Mouse (Mus musculus) heart, embryonic 14.5 days (tissue): ENCODE results near the gene Slc25a28. TPM values are rescaled to one million over a fixed set of nuclear protein-coding genes. Genes with fewer than 3 reads are reported as not detected.

ENCODE experiments used
- ATAC-seq: fragments of 200-750 bp; cut with Nextera tagmentation; 2 replicates; pipeline ENCODE4 v1.8.0; 2017; ENCODE audit warnings: low read depth, moderate TSS enrichment; ENCODE audit not compliant: insufficient number of reproducible peaks, insufficient read depth, low FRiP score
- H3K27ac ChIP-seq, 2 experiments: fragments of 200-500 bp in 1 of 2; fragments of 300-500 bp in 1 of 2; sonication (generic) in 1 of 2; replicated peaks in 1 of 2; 2 replicates each; pipeline ENCODE4 v1.5.1; 2012 to 2014; ENCODE audit warnings: low read depth in 2 of 2, low read length in 2 of 2, control low read depth in 1 of 2, mild to moderate bottlenecking in 1 of 2, mixed read lengths in 1 of 2; ENCODE audit not compliant: control insufficient read depth in 1 of 2, insufficient read depth in 1 of 2
- H3K27me3 ChIP-seq: fragments of 300-500 bp; sonication (generic); 2 replicates; pipeline ENCODE4 v1.6.1; 2014; ENCODE audit warnings: mild to moderate bottlenecking, low read length, control low read depth; ENCODE audit not compliant: control insufficient read depth, insufficient read depth
- H3K36me3 ChIP-seq: fragments of 300-500 bp; sonication (generic); 2 replicates; pipeline ENCODE4 v1.6.1; 2014; ENCODE audit warnings: mild to moderate bottlenecking, control low read depth, low read length, mixed read lengths; ENCODE audit not compliant: control insufficient read depth, insufficient read depth
- H3K4me1 ChIP-seq, 2 experiments: fragments of 200-500 bp in 1 of 2; fragments of 300-500 bp in 1 of 2; sonication (generic) in 1 of 2; 2 replicates each; pipeline ENCODE4 v1.6.1; 2012 to 2014; ENCODE audit warnings: low read length in 2 of 2, control low read depth in 1 of 2, mixed read lengths in 1 of 2; ENCODE audit not compliant: control insufficient read depth in 2 of 2, insufficient read depth in 2 of 2
- H3K4me2 ChIP-seq: fragments of 300-500 bp; sonication (generic); 2 replicates; pipeline ENCODE4 v1.6.1; 2014; ENCODE audit warnings: mild to moderate bottlenecking, low read length
- H3K4me3 ChIP-seq, 2 experiments: fragments of 200-500 bp in 1 of 2; fragments of 300-500 bp in 1 of 2; sonication (generic) in 1 of 2; 2 replicates each; pipeline ENCODE4 v1.5.1; 2012 to 2014; ENCODE audit warnings: low read length in 2 of 2, mild to moderate bottlenecking in 2 of 2, control low read depth in 1 of 2, low read depth in 1 of 2, moderate library complexity in 1 of 2; ENCODE audit not compliant: control insufficient read depth in 1 of 2, insufficient read depth in 1 of 2
- H3K9ac ChIP-seq: fragments of 300-500 bp; sonication (generic); 2 replicates; pipeline ENCODE4 v1.6.1; 2014; ENCODE audit warnings: mild to moderate bottlenecking, low read length
- H3K9me3 ChIP-seq: fragments of 300-500 bp; sonication (generic); 2 replicates; pipeline ENCODE4 v1.6.1; 2016; ENCODE audit warnings: low read length, control low read depth; ENCODE audit not compliant: control insufficient read depth
- WGBS: fragments of 180-500 bp; shearing (Covaris S2); extraction: QIAGEN DNeasy Blood & Tissue Kit; methylation state at CpG from one replicate; pipeline ENCODE4 v1.1.7; 2014; 5-methylcytosine and 5-hydroxymethylcytosine counted together
- polyA plus RNA-seq: library from polyadenylated mRNA; unstranded; fragments of >200 nt; fragmentation: Nextera tagmentation; extraction: Ambion mirVana; gene quantifications from 2 replicates; pipeline ENCODE4 v1.2.1, GENCODE M21; 2014

Gene Slc25a28
- polyA plus RNA-seq, 1 experiment from 2014 or later, result 10.4 TPM

DNA sequence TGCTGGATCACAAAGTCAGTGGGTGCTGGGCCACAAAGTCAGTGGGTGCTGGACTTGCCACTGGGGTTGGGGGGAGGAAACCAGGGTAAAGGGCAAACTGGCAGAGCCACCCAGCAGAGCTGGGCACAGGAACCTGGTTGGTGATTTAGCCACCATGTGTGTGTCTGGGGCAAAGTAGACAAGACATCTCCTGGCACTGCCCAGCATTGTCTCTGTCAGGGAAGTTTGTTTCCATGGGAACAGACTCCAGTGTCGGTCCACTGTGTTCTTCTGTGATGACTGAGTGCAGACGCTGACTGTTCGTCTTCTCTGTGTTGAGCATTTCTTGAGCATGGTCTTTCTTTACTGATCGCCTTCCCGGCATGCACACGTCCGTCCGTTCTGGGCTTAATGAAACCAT, 34.6 kb upstream of the Slc25a28 start:
- Histone ChIP-seq H3K9ac (no peak overlapping the region), H3K9me3 (no peaks in the 10 kb centered on the region), H3K4me2 (no peak overlapping the region), H3K4me3 (no peak overlapping the region), H3K4me1 (no peaks in the 10 kb centered on the region), H3K27ac (no peak overlapping the region), H3K36me3 (peaks cover 53% of the 10 kb centered on the region), H3K27me3 (peaks cover 13% of the 10 kb centered on the region)
- WGBS, result 93% methylated on average over 8 of the region's 8 CpGs
- ATAC-seq, result no peak

GRCm38 (mm10) chr19:43708206-43708605, 33.5 kb upstream of the Slc25a28 start:
- Histone ChIP-seq H3K27me3 (peaks cover 10% of the 10 kb centered on the region), H3K4me3 (no peak overlapping the region), H3K36me3 (peaks cover 57% of the 10 kb centered on the region), H3K9ac (no peak overlapping the region), H3K4me1 (no peaks in the 10 kb centered on the region), H3K27ac (no peak overlapping the region), H3K4me2 (no peak overlapping the region), H3K9me3 (no peaks in the 10 kb centered on the region)
- whole genome bisulfite sequencing, result 90% methylated on average over 7 of the region's 7 CpGs
- no peak for ATAC-seq

DNA sequence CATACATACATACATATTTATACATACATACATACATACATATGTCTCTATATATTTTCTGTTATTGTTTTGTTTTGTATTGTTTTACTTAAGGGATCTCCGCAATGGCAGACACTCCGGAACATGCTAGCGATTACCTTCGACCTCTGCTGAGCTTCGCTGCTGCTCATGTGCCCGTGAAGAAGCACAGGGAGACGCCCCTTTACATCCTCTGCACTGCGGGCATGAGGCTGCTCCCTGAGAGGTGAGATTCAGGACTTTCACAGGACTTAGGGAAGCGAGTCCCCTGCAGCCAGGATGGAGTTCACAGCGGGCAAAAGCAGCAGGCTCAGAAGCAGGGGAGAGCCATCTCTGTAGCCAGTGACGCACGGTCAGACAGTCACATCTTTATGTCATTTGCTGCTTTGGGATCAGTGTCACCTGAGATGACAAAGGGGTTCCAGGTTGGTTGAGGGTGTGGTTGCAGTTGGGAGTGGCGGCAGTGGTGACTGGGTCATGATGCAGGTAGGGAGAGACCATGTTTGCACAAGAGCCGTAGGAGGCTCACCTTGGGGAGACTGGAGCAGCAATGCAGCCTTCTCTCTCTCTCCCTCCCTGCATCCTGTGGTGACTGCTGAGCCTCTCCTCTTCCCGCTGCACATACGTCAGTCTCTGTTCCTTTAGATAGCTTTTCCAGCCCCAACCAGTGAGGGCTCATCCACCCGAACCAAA, 30.3 kb upstream of the Slc25a28 start:
- H3K4me1 ChIP-seq, result no peaks in the 10 kb centered on the region
- H3K9ac ChIP-seq, result no peak overlapping the region
- peaks cover 4% of the 10 kb centered on the region for H3K27me3 ChIP-seq
- ATAC-seq, result no peak
- no peaks in the 10 kb centered on the region for H3K9me3 ChIP-seq
- no peak overlapping the region for H3K27ac ChIP-seq
- no peak overlapping the region for H3K4me3 ChIP-seq
- H3K36me3 ChIP-seq, result peaks cover 58% of the 10 kb centered on the region
- 90% methylated on average over 17 of the region's 17 CpGs for WGBS
- no peak overlapping the region for H3K4me2 ChIP-seq

GRCm38 (mm10) chr19:43704211-43704610, 29.5 kb upstream of the Slc25a28 start:
- Histone ChIP-seq H3K4me2 (no peak overlapping the region), H3K9me3 (no peaks in the 10 kb centered on the region), H3K27ac (no peak overlapping the region), H3K4me3 (no peak overlapping the region), H3K36me3 (peaks cover 57% of the 10 kb centered on the region), H3K9ac (no peak overlapping the region), H3K27me3 (no peaks in the 10 kb centered on the region), H3K4me1 (no peaks in the 10 kb centered on the region)
- 84% methylated on average over 11 of the region's 11 CpGs for WGBS
- no peak for ATAC-seq

GRCm38 (mm10) chr19:43699763-43700155, 25.1 kb upstream of the Slc25a28 start:
- Histone ChIP-seq H3K4me3 (no peak overlapping the region), H3K4me1 (no peaks in the 10 kb centered on the region), H3K9me3 (no peaks in the 10 kb centered on the region), H3K4me2 (no peak overlapping the region), H3K27me3 (no peaks in the 10 kb centered on the region), H3K27ac (no peak overlapping the region), H3K9ac (no peak overlapping the region), H3K36me3 (peaks cover 17% of the 10 kb centered on the region)
- 81% methylated on average over 6 of the region's 6 CpGs for WGBS
- ATAC-seq, result no peak

DNA sequence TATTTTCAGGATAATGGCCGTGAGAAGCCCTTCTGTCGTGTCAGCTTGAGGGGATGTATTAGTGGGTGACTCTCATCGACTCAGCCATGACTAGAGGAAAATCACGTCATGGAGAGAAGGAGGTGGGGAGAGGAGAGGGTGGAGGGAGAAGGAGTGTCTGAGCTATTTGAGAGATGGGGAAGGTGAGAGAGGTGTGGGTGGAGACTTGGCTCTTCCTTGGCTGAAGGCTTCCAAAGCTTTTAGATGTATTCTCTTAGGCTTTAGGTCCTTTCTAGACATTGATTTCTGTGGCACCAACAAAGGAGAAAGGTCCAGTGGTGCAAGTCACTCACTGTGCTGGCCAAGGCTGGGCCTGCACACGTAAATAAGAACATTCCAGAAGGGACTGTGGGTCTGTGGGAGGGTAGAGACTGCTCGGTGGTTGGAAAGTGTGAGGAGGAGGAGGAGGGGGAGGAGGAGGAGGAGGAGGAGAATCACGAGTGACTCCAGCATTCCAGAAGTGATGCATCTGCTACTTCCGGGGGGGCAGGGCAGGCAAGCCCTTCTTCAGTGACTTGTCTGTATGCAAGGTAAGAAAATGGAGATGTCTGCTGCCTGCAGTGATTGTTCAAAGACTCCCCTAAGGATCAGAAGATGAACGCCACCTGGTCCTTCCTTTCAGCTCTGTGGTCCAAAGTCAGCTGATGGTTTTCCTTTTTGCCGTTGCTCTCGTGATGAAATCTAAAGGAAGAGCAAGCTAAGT, 24.5 kb upstream of the Slc25a28 start:
- WGBS, result 72% methylated on average over 11 of the region's 11 CpGs

DNA sequence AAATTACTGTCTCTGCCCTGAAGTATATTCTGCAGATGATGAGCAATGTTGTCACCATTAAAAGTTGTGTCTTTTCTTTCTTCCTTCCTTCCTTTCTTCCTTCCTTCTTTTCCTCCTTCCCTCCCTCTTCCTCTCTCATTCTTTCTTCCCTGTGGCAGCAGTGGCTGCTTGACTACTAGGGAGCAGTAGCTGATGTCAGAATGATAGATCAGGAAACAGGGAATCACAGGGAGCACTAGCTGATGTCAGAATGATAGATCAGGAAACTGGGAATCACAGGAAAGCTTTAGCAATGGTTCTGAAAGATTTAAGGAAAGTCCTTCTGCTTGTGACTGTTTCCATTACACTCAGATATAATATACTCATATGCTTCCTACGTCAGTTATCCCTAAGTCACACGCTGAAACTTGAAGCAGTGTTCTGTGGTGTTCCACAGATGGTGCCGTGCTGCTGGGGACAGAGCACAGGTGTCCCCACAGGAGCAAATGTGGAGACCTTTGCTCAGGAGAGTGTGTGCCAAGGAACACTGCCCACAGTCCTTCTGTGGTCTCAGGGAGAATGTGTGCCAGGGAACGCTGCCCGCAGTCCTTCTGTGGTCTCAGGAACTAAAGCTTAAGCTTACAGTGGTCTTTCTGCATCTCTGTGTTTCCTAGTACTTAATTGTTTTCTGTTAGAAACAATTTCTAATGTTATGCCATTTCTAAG, 23.1 kb upstream of the Slc25a28 start:
- Histone ChIP-seq H3K9me3 (no peaks in the 10 kb centered on the region), H3K36me3 (peaks cover 9% of the 10 kb centered on the region), H3K9ac (no peak overlapping the region), H3K27ac (no peak overlapping the region), H3K4me3 (no peak overlapping the region), H3K27me3 (no peaks in the 10 kb centered on the region), H3K4me1 (no peaks in the 10 kb centered on the region), H3K4me2 (no peak overlapping the region)
- 93% methylated on average over 5 of the region's 5 CpGs for WGBS
- ATAC-seq, result no peak

More for the DNA sequence above, 24.5 kb upstream of the Slc25a28 start:
- H3K36me3 ChIP-seq, result peaks cover 12% of the 10 kb centered on the region
- H3K27me3 ChIP-seq, result no peaks in the 10 kb centered on the region
- no peak overlapping the region for H3K4me3 ChIP-seq
- no peaks in the 10 kb centered on the region for H3K4me1 ChIP-seq
- ATAC-seq, result no peak
- H3K27ac ChIP-seq, result no peak overlapping the region
- H3K9ac ChIP-seq, result no peak overlapping the region
- no peaks in the 10 kb centered on the region for H3K9me3 ChIP-seq
- no peak overlapping the region for H3K4me2 ChIP-seq
